Mouse (Mus musculus) heart, embryonic 16.5 days (tissue): Measurements from ENCODE around the gene Hoxa4. TPM values are rescaled to one million over a fixed set of nuclear protein-coding genes. Genes with fewer than 3 reads are reported as not detected.

Experiments
- ATAC-seq: fragments of 200-750 bp; cut with Nextera tagmentation; replicated peaks from 2 replicates; pipeline ENCODE4 v1.8.0; 2017; ENCODE audit warnings: moderate number of reproducible peaks; ENCODE audit not compliant: insufficient read depth, low FRiP score; ENCODE audit errors: extremely low read depth
- H3K27ac ChIP-seq: fragments of 300-500 bp; sonication (generic); 2 replicates; pipeline ENCODE4 v1.5.1; 2014; ENCODE audit warnings: mild to moderate bottlenecking, low read length, control low read depth, moderate library complexity
- H3K27me3 ChIP-seq: fragments of 300-500 bp; sonication (generic); 2 replicates; pipeline ENCODE4 v1.6.1; 2014; ENCODE audit warnings: low read length, mixed read lengths; ENCODE audit not compliant: control insufficient read depth, insufficient read depth
- H3K36me3 ChIP-seq: fragments of 300-500 bp; sonication (generic); 2 replicates; pipeline ENCODE4 v1.6.1; 2014; ENCODE audit not compliant: control insufficient read depth, insufficient read depth
- H3K4me1 ChIP-seq: fragments of 300-500 bp; sonication (generic); 2 replicates; pipeline ENCODE4 v1.6.1; 2014; ENCODE audit warnings: low read length, mixed read lengths; ENCODE audit not compliant: control insufficient read depth, insufficient read depth
- H3K4me2 ChIP-seq: fragments of 300-500 bp; sonication (generic); 2 replicates; pipeline ENCODE4 v1.6.1; 2014; ENCODE audit warnings: low read depth, mild to moderate bottlenecking, control low read depth, low read length
- H3K4me3 ChIP-seq: fragments of 300-500 bp; sonication (generic); 2 replicates; pipeline ENCODE4 v1.5.1; 2014; ENCODE audit warnings: mild to moderate bottlenecking, control low read depth, low read length
- H3K9ac ChIP-seq: fragments of 300-500 bp; sonication (generic); 2 replicates; pipeline ENCODE4 v1.6.1; 2014; ENCODE audit warnings: low read length, control low read depth
- H3K9me3 ChIP-seq: fragments of 300-500 bp; sonication (generic); replicated peaks from 2 replicates; pipeline ENCODE4 v1.6.1; 2016; ENCODE audit warnings: low read length; ENCODE audit not compliant: control insufficient read depth
- WGBS: fragments of 180-500 bp; shearing (Covaris S2); extraction: QIAGEN DNeasy Blood & Tissue Kit; methylation state at CpG from one replicate; pipeline ENCODE4 v1.1.7; 2014; 5-methylcytosine and 5-hydroxymethylcytosine counted together
- polyA plus RNA-seq: library from polyadenylated mRNA; unstranded; fragments of >200 nt; fragmentation: Nextera tagmentation; extraction: Ambion mirVana; gene quantifications from 2 replicates; pipeline ENCODE4 v1.2.1, GENCODE M21; 2015

Gene Hoxa4
- polyA plus RNA-seq, 1 experiment from 2014 or later = not detected

- Histone ChIP-seq H3K27ac (peak overlapping the region; percentile 47), H3K4me3 (peak overlapping the region; percentile 8), H3K4me1 (peaks cover 10% of the 10 kb centered on the region), H3K27me3 (peaks cover 83% of the 10 kb centered on the region), H3K36me3 (no peaks in the 10 kb centered on the region), H3K4me2 (peak overlapping the region; percentile 76), H3K9ac (peak overlapping the region; percentile 41), H3K9me3 (no peaks in the 10 kb centered on the region)
- 9% methylated on average over 30 of the region's 30 CpGs for WGBS
- no peak for ATAC-seq
Observed at GRCm38 (mm10) chr6:52160511-52161335, 30.8 kb downstream of the Hoxa4 start.

- Histone ChIP-seq H3K4me3 (peak overlapping the region; percentile 8), H3K4me2 (peak overlapping the region; percentile 76), H3K27me3 (peaks cover 86% of the 10 kb centered on the region), H3K36me3 (no peaks in the 10 kb centered on the region), H3K27ac (peak overlapping the region; percentile 47; the same call in 1 of the 2 replicates), H3K9ac (no peak overlapping the region), H3K9me3 (no peaks in the 10 kb centered on the region), H3K4me1 (peaks cover 10% of the 10 kb centered on the region)
- ATAC-seq = no peak
- 11% methylated on average over 9 of the region's 9 CpGs for WGBS
Observed at GRCm38 (mm10) chr6:52159979-52160378, 31.6 kb downstream of the Hoxa4 start.

DNA sequence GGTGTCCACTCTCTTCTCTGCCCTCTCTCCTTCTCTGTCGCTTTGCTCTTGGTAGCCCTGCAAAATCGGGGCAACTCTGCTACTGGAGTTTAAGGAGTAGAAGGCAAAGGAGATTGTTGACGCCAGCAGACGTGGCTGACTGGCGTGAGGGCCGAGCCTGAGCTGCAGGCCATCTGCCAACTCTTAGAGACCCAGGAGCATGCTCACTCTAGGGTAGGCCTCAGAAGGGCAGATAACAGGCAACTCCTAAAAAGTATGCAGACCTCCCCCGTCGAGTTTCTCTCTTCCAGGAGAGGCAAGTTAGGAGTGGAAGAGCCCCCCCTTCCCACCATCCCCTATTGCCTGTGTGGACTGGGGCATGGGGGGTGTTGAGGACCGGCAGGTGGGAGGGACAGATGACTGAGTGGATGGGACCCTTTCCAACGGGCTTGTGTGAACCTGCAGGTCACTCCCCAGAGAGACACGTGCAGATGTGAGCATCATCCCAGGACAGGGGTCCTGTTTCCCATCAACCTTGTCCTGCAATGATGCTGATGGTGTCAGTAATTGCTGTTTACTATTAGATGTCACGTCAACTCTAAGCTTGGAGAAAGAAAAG lies 32.3 kb downstream of the Hoxa4 start:
- 12% methylated on average over 12 of the region's 12 CpGs for WGBS
- ATAC-seq = peak; percentile 35; the same call in 1 of the 2 replicates
- peaks cover 10% of the 10 kb centered on the region for H3K4me1 ChIP-seq

DNA sequence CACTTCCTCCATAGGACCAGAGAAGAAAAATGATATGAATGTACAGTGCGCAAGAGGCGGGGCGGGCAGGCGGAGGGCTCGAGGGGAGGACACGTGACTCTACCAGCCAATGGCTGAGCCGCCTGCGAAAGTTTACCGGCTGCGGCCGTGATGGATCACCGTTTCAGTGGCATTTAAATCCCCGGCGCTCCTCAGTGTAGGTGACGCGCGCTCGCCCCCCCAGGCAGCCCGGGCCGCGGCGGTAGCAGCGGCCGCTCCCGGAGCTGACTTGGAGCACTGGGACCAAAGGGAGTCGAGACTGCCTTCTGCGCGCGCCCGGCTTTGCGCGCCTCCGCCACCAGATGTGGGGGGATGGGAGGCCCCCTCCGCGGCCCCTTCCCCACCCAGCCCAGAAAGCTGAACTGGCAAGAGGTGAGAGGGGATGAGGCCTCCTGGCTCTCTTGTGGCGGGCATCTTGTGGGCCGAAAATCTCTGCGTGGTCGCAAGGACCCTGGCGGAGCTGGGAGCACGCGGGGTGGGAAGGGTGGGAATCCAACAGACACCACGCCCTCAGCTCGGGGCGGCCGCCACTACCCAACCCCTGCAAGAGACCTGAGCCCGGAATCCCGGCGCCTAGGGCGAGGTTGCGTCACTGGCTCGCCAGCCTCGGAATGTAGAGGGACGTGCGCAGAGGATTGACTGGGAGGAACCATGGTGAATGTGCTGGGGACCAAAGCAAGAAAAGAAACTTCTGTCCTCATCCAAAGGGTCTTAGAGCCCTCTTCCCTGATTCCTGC lies 33.1 kb downstream of the Hoxa4 start, which contains the start of gene Hoxa1:
Gene Hoxa1 (minus strand): TSS at position 42 of the 776 bp plus-strand sequence.
- peak within 1 kb of the TSS; percentile 56 for H3K9ac ChIP-seq
- peaks cover 10% of the 10 kb centered on the region for H3K4me1 ChIP-seq
- WGBS = under 1% methylated on average over 55 of the region's 55 CpGs
- H3K27ac ChIP-seq = peak within 1 kb of the TSS; percentile 53
- H3K27me3 ChIP-seq = peaks cover 89% of the 10 kb centered on the region
- H3K9me3 ChIP-seq = no peaks in the 10 kb centered on the region
- ATAC-seq = peak; percentile 83
- H3K4me3 ChIP-seq = peak within 1 kb of the TSS; percentile 74
- H3K36me3 ChIP-seq = no peaks in the 10 kb centered on the region
- peak within 1 kb of the TSS; percentile 76 for H3K4me2 ChIP-seq

More for the DNA sequence above, 32.3 kb downstream of the Hoxa4 start:
- Histone ChIP-seq H3K36me3 (no peaks in the 10 kb centered on the region), H3K9ac (peak overlapping the region; percentile 56; the same call in 1 of the 2 replicates), H3K4me3 (peak overlapping the region; percentile 74), H3K9me3 (no peaks in the 10 kb centered on the region), H3K27ac (peak overlapping the region; percentile 53), H3K27me3 (peaks cover 88% of the 10 kb centered on the region), H3K4me2 (peak overlapping the region; percentile 76)

GRCm38 (mm10) chr6:52157466-52158275 lies 33.9 kb downstream of the Hoxa4 start:
- Histone ChIP-seq H3K36me3 (no peaks in the 10 kb centered on the region), H3K4me1 (peaks cover 10% of the 10 kb centered on the region), H3K9me3 (no peaks in the 10 kb centered on the region), H3K27me3 (peaks cover 89% of the 10 kb centered on the region), H3K27ac (no peak overlapping the region), H3K4me2 (peak overlapping the region; percentile 76), H3K4me3 (peak overlapping the region; percentile 74), H3K9ac (no peak overlapping the region)
- no peak for ATAC-seq
- 1% methylated on average over 32 of the region's 32 CpGs for WGBS

DNA sequence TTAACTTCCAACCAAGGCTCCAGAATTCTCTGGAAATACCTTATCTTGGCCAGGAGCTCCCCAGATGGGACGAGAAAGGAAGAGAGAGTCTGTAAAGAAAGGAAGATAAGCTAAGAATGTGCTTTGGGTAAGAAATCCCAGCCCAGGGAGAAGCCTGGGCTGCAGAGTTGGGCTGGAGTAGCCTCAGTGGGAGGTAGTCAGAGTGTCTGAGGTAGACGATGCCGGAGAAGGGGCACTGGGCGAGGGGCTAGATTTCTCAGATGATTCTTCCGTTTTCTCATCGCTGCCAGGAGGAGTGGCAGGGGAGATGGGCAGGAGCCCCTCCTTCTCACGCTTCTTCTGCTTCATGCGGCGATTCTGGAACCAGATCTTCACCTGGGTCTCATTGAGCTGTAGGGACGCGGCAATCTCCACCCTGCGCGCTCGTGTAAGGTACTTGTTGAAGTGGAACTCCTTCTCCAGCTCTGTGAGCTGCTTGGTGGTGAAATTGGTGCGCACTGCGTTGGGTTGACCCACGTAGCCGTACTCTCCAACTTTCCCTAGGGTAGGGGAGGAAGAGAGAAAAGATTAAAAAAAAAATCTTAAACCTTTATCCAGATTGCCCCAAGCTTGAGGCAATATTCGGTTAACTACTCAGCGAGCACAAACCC lies 34.9 kb downstream of the Hoxa4 start:
- peaks cover 10% of the 10 kb centered on the region for H3K4me1 ChIP-seq
- no peaks in the 10 kb centered on the region for H3K36me3 ChIP-seq
- H3K27me3 ChIP-seq = peaks cover 93% of the 10 kb centered on the region
- H3K27ac ChIP-seq = no peak overlapping the region
- no peak overlapping the region for H3K4me2 ChIP-seq
- no peaks in the 10 kb centered on the region for H3K9me3 ChIP-seq
- no peak for ATAC-seq
- WGBS = 8% methylated on average over 20 of the region's 20 CpGs
- H3K4me3 ChIP-seq = no peak overlapping the region
- no peak overlapping the region for H3K9ac ChIP-seq

DNA sequence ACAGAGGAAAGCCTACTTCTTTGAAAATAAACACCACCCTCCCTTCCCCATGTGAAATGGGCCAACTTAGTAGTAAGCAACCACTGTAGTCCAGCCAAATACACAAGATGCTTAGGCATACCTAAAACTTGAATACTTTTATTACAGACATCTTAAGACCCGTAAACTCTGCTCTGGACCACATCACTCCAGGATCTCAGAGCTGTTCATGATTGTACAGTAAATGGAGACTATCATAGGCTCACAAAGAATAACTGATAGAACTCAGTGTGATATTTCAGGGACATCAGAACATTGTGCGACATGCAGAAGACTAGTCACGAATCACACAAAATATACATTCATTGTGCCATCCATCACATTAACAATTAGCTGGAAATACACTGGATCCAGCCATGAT lies 36.1 kb downstream of the Hoxa4 start:
- Histone ChIP-seq H3K27ac (no peak overlapping the region), H3K4me1 (peaks cover 10% of the 10 kb centered on the region), H3K4me3 (no peak overlapping the region), H3K36me3 (no peaks in the 10 kb centered on the region), H3K9me3 (no peaks in the 10 kb centered on the region), H3K9ac (no peak overlapping the region), H3K4me2 (no peak overlapping the region), H3K27me3 (peaks cover 94% of the 10 kb centered on the region)
- no peak for ATAC-seq
- 63% methylated on average over 3 of the region's 3 CpGs for WGBS

DNA sequence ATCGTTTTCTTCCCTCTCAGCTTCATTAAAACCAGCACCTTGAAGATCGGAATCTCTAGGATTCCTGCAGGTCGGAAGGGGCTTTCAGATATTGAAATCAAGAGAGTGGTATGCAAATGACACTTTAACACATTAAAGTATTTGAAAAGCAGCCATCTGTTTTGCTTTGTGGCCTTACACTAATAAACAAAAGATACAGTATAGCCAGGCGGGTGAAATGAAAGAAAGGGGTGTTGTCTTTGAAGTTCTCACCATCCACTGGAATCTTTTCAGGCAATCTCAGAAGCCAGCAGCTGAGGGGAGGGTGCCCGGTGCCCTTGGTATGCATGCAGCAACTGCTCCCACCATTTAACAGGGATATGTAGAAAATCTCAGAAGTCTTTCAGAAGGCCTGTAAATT lies 37.5 kb downstream of the Hoxa4 start:
- Histone ChIP-seq H3K4me2 (no peak overlapping the region), H3K36me3 (no peaks in the 10 kb centered on the region), H3K27me3 (peaks cover 95% of the 10 kb centered on the region), H3K4me1 (peaks cover 5% of the 10 kb centered on the region), H3K27ac (no peak overlapping the region), H3K9me3 (peaks cover 5% of the 10 kb centered on the region; the same call in 1 of the 2 replicates), H3K4me3 (no peak overlapping the region), H3K9ac (no peak overlapping the region)
- 45% methylated on average over 5 of the region's 5 CpGs for WGBS
- ATAC-seq = no peak
